Mouse (Mus musculus): Measurements from ENCODE around the gene Bank1. TPM values are rescaled to one million over a fixed set of nuclear protein-coding genes. Genes with fewer than 3 reads are reported as not detected.

The Bank1 gene
- polyA plus RNA-seq, 1 experiment from 2014 or later, result 0.40 TPM

- Histone ChIP-seq H3K9me3 (no peaks in the 10 kb centered on the region), H3K27ac (replicated peaks) (no peak overlapping the region), H3K4me3 (no peak overlapping the region), H3K9ac (replicated peaks) (no peak overlapping the region), H3K36me3 (no peaks in the 10 kb centered on the region), H3K27me3 (peaks cover 17% of the 10 kb centered on the region), H3K4me1 (no peaks in the 10 kb centered on the region; the same call in 1 of the 2 replicates), H3K4me2 (replicated peaks) (no peak overlapping the region)
- WGBS, result 40% methylated on average over 2 of the region's 2 CpGs
- peak; percentile 83 for ATAC-seq (ENCODE audit: low FRiP score, low read depth)
Measured at GRCm38 (mm10) chr3:136158059-136158458, 167.8 kb downstream of the Bank1 start.

DNA sequence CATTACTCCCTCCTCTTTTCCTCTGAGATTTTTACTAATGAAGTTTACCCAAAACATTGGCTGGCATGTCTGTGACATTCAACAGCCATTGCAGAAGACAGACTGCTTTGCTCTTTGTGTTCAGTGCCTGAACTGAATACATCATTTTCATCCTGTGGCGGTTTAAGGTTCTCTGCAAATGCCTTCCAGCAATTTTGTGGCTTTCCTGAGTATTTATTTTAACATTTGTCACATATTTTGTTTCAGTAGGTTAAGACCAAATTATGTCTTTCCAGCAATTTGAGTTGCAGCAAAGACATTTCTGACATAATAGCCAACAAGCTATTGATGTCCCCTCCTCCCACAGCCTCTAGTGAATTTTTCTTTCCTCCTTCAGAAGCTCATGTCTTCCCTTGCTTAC is 170.3 kb downstream of the Bank1 start:
- H3K9ac ChIP-seq (replicated peaks), result no peak overlapping the region
- no peak for ATAC-seq (ENCODE audit: low FRiP score, low read depth)
- H3K4me1 ChIP-seq, result no peaks in the 10 kb centered on the region; the same call in 1 of the 2 replicates
- no peaks in the 10 kb centered on the region for H3K9me3 ChIP-seq
- H3K4me3 ChIP-seq, result no peak overlapping the region
- 86% methylated on average over 1 of the region's 1 CpGs for WGBS
- no peak overlapping the region for H3K4me2 ChIP-seq (replicated peaks)
- H3K27me3 ChIP-seq, result peaks cover 19% of the 10 kb centered on the region
- H3K36me3 ChIP-seq, result no peaks in the 10 kb centered on the region
- H3K27ac ChIP-seq (replicated peaks), result no peak overlapping the region

DNA sequence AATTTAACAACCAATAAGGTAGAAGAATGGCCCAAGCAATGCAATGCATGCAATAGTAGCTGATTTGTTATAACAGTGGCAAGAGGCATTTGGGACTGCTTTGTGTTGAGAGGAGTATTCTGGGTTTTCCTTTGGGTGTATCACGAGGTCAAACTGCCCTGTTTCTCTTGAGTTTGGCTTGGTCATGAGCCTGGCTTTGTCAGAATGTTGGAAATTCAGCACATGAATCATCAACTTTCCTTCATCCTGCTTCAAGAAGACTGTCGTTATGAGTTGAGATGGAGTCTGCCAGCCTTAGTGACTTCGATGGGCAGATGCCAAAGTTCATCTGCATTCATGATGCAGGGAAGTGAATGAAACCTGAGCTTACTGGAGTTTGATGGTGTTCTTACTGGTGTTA is 175.0 kb downstream of the Bank1 start:
- H3K4me3 ChIP-seq, result no peak overlapping the region
- peaks cover 6% of the 10 kb centered on the region for H3K27me3 ChIP-seq
- no peaks in the 10 kb centered on the region for H3K9me3 ChIP-seq
- no peak overlapping the region for H3K4me2 ChIP-seq (replicated peaks)
- H3K9ac ChIP-seq (replicated peaks), result no peak overlapping the region
- no peak overlapping the region for H3K27ac ChIP-seq (replicated peaks)
- H3K4me1 ChIP-seq, result no peaks in the 10 kb centered on the region
- ATAC-seq (ENCODE audit: low FRiP score, low read depth), result no peak
- WGBS, result 80% methylated on average over 3 of the region's 3 CpGs
- no peaks in the 10 kb centered on the region for H3K36me3 ChIP-seq

DNA sequence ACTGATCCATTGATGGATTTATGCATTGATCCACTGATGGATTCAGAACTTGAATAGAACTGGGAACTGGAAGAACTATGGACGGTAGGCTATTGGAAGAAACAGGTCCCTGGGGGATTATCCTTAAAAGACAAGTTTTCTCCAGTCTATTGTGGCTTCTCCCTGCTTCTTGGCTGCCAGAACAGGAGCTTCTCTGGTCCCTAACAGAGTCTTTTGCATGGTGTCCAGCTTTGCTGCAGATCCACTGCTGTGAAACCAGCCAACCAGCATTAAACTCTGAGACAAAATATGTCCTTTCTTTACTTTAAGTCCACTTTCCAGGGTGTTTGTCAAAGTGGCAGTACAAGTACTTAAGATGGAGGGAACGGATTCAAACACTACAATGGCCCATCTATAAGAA is 178.7 kb downstream of the Bank1 start:
- Histone ChIP-seq H3K4me1 (no peaks in the 10 kb centered on the region), H3K4me2 (replicated peaks) (no peak overlapping the region), H3K27me3 (0 out of 2 replicates have a peak, but pooled peaks cover 3% of the 10 kb centered on the region), H3K9me3 (no peaks in the 10 kb centered on the region), H3K36me3 (no peaks in the 10 kb centered on the region), H3K4me3 (no peak overlapping the region), H3K9ac (replicated peaks) (no peak overlapping the region), H3K27ac (replicated peaks) (no peak overlapping the region)
- no peak for ATAC-seq (ENCODE audit: low FRiP score, low read depth)
- 72% methylated on average over 2 of the region's 2 CpGs for WGBS

DNA sequence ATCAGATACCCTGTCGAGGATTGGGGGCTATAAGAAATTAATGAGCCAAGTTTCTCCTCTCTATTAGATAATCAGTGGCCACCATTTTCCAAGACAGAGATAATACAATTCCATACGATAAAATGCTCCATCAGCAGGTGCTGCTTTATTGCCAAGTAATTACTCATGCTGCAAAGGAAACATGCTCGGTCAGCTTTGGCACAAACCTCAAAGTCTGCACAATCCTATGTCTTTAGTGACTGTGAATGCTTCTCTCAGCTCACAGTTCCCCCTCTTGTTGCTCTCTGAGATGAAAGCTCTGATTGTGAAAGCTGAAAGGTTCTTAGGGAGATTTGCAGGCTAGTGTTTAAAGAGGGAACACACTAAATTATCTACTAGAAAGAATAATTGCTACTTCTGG is 193.9 kb downstream of the Bank1 start:
- Histone ChIP-seq H3K27me3 (no peaks in the 10 kb centered on the region), H3K36me3 (no peaks in the 10 kb centered on the region), H3K4me3 (no peak overlapping the region), H3K9me3 (no peaks in the 10 kb centered on the region), H3K4me2 (replicated peaks) (no peak overlapping the region), H3K9ac (replicated peaks) (no peak overlapping the region), H3K4me1 (no peaks in the 10 kb centered on the region), H3K27ac (replicated peaks) (no peak overlapping the region)
- 63% methylated on average over 3 of the region's 3 CpGs for WGBS
- ATAC-seq (ENCODE audit: low FRiP score, low read depth), result no peak

DNA sequence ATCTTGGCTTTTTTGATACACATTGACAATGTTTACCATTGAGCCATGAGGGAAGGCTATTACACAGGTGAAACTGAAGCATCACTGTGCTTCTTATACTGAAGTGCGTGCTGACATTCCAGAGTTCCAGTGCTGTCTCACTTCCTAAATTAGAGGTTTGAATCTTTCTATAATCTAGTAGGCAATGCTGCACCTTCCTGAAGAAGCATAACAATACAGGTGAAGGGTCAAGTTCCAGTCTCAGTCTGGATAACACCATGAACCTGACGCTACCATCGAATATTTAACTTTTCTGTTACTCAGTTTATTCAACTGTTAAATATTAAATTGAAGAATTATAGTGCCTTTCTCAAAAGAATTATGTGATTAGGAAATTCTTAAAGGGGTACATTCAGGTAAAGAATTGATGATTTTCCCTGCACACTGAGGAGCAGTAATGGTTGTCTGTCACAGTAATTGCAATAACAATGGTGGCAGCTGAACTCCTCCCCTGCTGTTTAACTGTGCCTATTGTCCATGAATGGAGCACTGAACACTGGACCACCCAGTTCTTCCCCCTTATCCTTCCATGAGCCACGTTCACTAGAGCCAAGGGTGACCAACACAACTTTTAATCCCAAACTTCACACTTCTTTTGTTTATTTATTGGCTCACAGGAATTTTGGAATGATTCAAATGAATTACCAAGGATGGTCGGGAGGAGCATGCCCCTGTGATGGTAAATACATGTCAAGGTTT is 210.2 kb downstream of the Bank1 start:
- WGBS, result 45% methylated on average over 5 of the region's 5 CpGs
- Histone ChIP-seq H3K9me3 (0 out of 2 replicates have a peak, but pooled peaks cover 6% of the 10 kb centered on the region), H3K4me1 (no peaks in the 10 kb centered on the region), H3K36me3 (no peaks in the 10 kb centered on the region), H3K27ac (replicated peaks) (no peak overlapping the region), H3K4me3 (no peak overlapping the region), H3K27me3 (no peaks in the 10 kb centered on the region), H3K9ac (replicated peaks) (no peak overlapping the region), H3K4me2 (replicated peaks) (no peak overlapping the region)
- peak; percentile 83 for ATAC-seq (ENCODE audit: low FRiP score, low read depth)

DNA sequence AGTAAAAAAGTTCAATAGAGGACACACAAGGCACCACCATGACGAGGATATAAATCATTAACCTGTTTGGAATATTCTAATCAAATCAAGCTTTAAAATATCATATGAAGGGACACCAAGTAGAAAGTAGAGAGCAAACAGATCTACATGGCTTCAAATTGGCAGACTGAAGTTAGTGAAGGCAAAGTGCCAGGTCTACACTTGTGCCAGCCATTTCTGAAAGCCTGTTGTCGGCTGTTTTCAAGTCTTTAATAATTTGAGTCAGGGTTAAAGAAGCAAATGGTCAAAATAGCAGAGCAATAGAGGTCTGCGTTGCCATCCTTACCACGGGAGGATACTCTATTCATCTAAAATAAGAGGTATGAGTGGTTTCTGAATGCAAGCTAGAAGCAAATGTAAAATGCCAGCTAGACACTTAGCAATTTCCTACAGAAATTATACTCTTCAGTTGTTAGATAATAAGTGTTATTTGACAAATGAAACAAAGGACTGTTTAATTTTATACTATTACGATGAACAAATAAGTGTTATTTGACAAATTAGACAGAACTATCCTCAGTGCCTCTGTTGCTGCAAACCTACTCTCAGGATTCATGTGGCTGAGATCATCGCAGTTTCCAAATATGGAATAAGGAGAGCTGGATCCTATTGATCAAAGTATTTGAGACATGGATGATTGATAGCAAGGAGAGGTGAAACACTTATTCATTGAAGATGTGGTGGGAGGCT is 216.3 kb downstream of the Bank1 start:
- H3K4me3 ChIP-seq, result no peak overlapping the region
- H3K9ac ChIP-seq (replicated peaks), result no peak overlapping the region
- H3K36me3 ChIP-seq, result no peaks in the 10 kb centered on the region
- no peaks in the 10 kb centered on the region for H3K27me3 ChIP-seq
- no peak for ATAC-seq (ENCODE audit: low FRiP score, low read depth)
- no peaks in the 10 kb centered on the region for H3K4me1 ChIP-seq
- WGBS, result 91% methylated on average over 6 of the region's 6 CpGs
- H3K4me2 ChIP-seq (replicated peaks), result no peak overlapping the region
- H3K9me3 ChIP-seq, result no peaks in the 10 kb centered on the region
- no peak overlapping the region for H3K27ac ChIP-seq (replicated peaks)

DNA sequence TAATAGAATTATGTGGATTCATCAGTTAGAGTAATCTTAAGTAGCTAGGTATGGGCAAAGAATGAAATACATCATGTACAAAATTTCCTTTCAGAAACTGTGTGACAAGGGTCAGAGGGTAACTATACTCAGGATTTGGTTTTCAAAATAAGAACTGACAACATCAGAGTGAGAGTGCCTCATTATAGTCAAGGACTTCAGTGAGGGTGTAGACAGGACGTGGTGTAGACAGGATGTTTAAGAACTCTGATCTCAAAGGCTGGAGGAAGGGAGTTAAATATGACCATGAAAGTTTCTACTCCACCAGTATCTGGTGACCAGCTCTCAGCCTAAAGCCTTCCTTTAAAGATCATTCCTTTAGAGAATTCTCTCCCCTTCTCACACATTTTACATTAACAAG is 219.4 kb downstream of the Bank1 start:
- Histone ChIP-seq H3K36me3 (no peaks in the 10 kb centered on the region), H3K4me1 (no peaks in the 10 kb centered on the region), H3K27ac (replicated peaks) (no peak overlapping the region), H3K4me2 (replicated peaks) (no peak overlapping the region), H3K4me3 (no peak overlapping the region), H3K9ac (replicated peaks) (no peak overlapping the region), H3K27me3 (no peaks in the 10 kb centered on the region), H3K9me3 (no peaks in the 10 kb centered on the region)
- 67% methylated on average over 1 of the region's 1 CpGs for WGBS
- no peak for ATAC-seq (ENCODE audit: low FRiP score, low read depth)

- Histone ChIP-seq H3K9me3 (no peaks in the 10 kb centered on the region), H3K4me2 (replicated peaks) (no peak overlapping the region), H3K27ac (replicated peaks) (no peak overlapping the region), H3K9ac (replicated peaks) (no peak overlapping the region), H3K27me3 (no peaks in the 10 kb centered on the region), H3K36me3 (no peaks in the 10 kb centered on the region), H3K4me3 (no peak overlapping the region), H3K4me1 (no peaks in the 10 kb centered on the region)
- no peak for ATAC-seq (ENCODE audit: low FRiP score, low read depth)
- 89% methylated on average over 2 of the region's 2 CpGs for WGBS
Measured at GRCm38 (mm10) chr3:136103339-136103738, 222.5 kb downstream of the Bank1 start.

GRCm38 (mm10) chr3:136100973-136101500 is 224.8 kb downstream of the Bank1 start:
- no peak overlapping the region for H3K4me2 ChIP-seq (replicated peaks)
- H3K4me1 ChIP-seq, result no peaks in the 10 kb centered on the region
- H3K9me3 ChIP-seq, result no peaks in the 10 kb centered on the region
- no peak overlapping the region for H3K4me3 ChIP-seq
- H3K36me3 ChIP-seq, result no peaks in the 10 kb centered on the region
- no peak for ATAC-seq (ENCODE audit: low FRiP score, low read depth)
- H3K27me3 ChIP-seq, result no peaks in the 10 kb centered on the region
- no peak overlapping the region for H3K9ac ChIP-seq (replicated peaks)
- H3K27ac ChIP-seq (replicated peaks), result no peak overlapping the region
- WGBS, result 85% methylated on average over 5 of the region's 5 CpGs

DNA sequence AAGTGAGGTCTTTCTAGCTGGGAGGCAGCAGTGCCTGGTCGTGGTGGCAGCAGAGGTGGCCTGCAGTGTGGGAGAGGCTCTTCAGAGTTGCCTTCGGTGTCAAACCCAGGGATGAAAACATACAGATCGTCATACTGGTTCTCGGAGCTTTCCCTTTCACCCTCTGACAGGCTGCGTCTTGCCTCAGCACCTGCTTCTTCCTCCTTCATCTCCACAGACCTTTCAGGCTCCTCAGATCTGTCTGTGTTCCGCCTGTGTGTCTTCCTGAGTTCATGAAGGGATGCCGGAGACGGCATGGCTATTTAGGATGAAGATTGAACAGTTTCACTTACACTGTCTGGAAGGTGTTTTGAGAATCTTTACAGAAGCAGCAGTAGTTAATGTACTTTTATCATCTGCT is 225.6 kb downstream of the Bank1 start:
- ATAC-seq (ENCODE audit: low FRiP score, low read depth), result no peak
- H3K4me3 ChIP-seq, result no peak overlapping the region
- whole genome bisulfite sequencing, result 90% methylated on average over 8 of the region's 8 CpGs
- no peak overlapping the region for H3K9ac ChIP-seq (replicated peaks)
- H3K4me2 ChIP-seq (replicated peaks), result no peak overlapping the region
- no peaks in the 10 kb centered on the region for H3K4me1 ChIP-seq
- no peaks in the 10 kb centered on the region for H3K27me3 ChIP-seq
- H3K27ac ChIP-seq (replicated peaks), result no peak overlapping the region
- H3K36me3 ChIP-seq, result no peaks in the 10 kb centered on the region
- H3K9me3 ChIP-seq, result no peaks in the 10 kb centered on the region

GRCm38 (mm10) chr3:136086948-136087660 is 238.8 kb downstream of the Bank1 start:
- no peaks in the 10 kb centered on the region for H3K36me3 ChIP-seq
- no peaks in the 10 kb centered on the region for H3K27me3 ChIP-seq
- WGBS, result 89% methylated on average over 7 of the region's 7 CpGs
- no peak overlapping the region for H3K4me3 ChIP-seq
- H3K9me3 ChIP-seq, result no peaks in the 10 kb centered on the region
- no peak overlapping the region for H3K27ac ChIP-seq (replicated peaks)
- no peak overlapping the region for H3K4me2 ChIP-seq (replicated peaks)
- no peak overlapping the region for H3K9ac ChIP-seq (replicated peaks)
- no peak for ATAC-seq (ENCODE audit: low FRiP score, low read depth)
- H3K4me1 ChIP-seq, result no peaks in the 10 kb centered on the region
